Mouse (Mus musculus): ENCODE results near the gene Tle3. TPM values are rescaled to one million over a fixed set of nuclear protein-coding genes. Genes with fewer than 3 reads are reported as not detected.

Gene Tle3
- polyA plus RNA-seq, 1 experiment from 2014 or later = 31.4 TPM

- no peaks in the 10 kb centered on the region for H3K36me3 ChIP-seq (replicated peaks; ENCODE audit: control insufficient read depth, insufficient read depth, low read depth, low read length)
- DNase-seq (ENCODE audit: low spot score) (no peak), ATAC-seq (replicated peaks; ENCODE audit: insufficient number of reproducible peaks, low FRiP score, low TSS enrichment, low read depth) (no peak)
- H3K27ac ChIP-seq (replicated peaks; ENCODE audit: low read depth, low read length) = no peak overlapping the region
- no peak overlapping the region for H3K9ac ChIP-seq (replicated peaks; ENCODE audit: low read length)
- no peak overlapping the region for H3K4me2 ChIP-seq (ENCODE audit: low read depth, low read length)
- H3K4me3 ChIP-seq (ENCODE audit: low read depth, low read length) = no peak overlapping the region
- H3K27me3 ChIP-seq (ENCODE audit: control insufficient read depth, insufficient read depth, low read length) = no peaks in the 10 kb centered on the region
- no peaks in the 10 kb centered on the region; the same call in 1 of the 2 replicates for H3K9me3 ChIP-seq (replicated peaks; ENCODE audit: control insufficient read depth, low read length)
- H3K4me1 ChIP-seq (ENCODE audit: control insufficient read depth, insufficient read depth, low read length) = no peaks in the 10 kb centered on the region
- WGBS = 18% methylated on average over 4 of the region's 4 CpGs
Observed at GRCm38 (mm10) chr9:61461859-61462258, 89.7 kb downstream of the Tle3 start.

- no peaks in the 10 kb centered on the region for H3K4me1 ChIP-seq (ENCODE audit: control insufficient read depth, insufficient read depth, low read length)
- WGBS = 86% methylated on average over 3 of the region's 3 CpGs
- H3K27me3 ChIP-seq (ENCODE audit: control insufficient read depth, insufficient read depth, low read length) = no peaks in the 10 kb centered on the region
- H3K4me3 ChIP-seq (ENCODE audit: low read depth, low read length) = no peak overlapping the region
- no peak overlapping the region for H3K4me2 ChIP-seq (ENCODE audit: low read depth, low read length)
- no peak overlapping the region for H3K9ac ChIP-seq (replicated peaks; ENCODE audit: low read length)
- DNase-seq (ENCODE audit: low spot score) = no peak
- H3K27ac ChIP-seq (replicated peaks; ENCODE audit: low read depth, low read length) = no peak overlapping the region
- H3K9me3 ChIP-seq (replicated peaks; ENCODE audit: control insufficient read depth, low read length) = no peaks in the 10 kb centered on the region; the same call in 1 of the 2 replicates
- no peaks in the 10 kb centered on the region for H3K36me3 ChIP-seq (replicated peaks; ENCODE audit: control insufficient read depth, insufficient read depth, low read depth, low read length)
- ATAC-seq (replicated peaks; ENCODE audit: insufficient number of reproducible peaks, low FRiP score, low TSS enrichment, low read depth) = no peak
Observed at GRCm38 (mm10) chr9:61467436-61467835, 95.3 kb downstream of the Tle3 start.

Measured in embryonic facial prominence, embryonic 11.5 days (tissue).